Mouse (Mus musculus) forebrain, embryonic 10.5 days (tissue): ENCODE results near the gene Rdh16f2. TPM values are rescaled to one million over a fixed set of nuclear protein-coding genes. Genes with fewer than 3 reads are reported as not detected.

Source experiments
- polyA plus RNA-seq: library from polyadenylated mRNA; unstranded; fragments of >200 nt; fragmentation: Nextera tagmentation; extraction: Ambion mirVana; gene quantifications from 2 replicates; pipeline ENCODE4 v1.2.1, GENCODE M21; 2016

Rdh16f2 gene
- polyA plus RNA-seq, 1 experiment from 2014 or later = not detected

Other genes starting within 250 kb of the Rdh16f2 start
- 66.5 and 67.4 TPM in 2 replicates for gene Lrp1, start 245.3 kb upstream of the Rdh16f2 start, polyA plus RNA-seq
- gene Stat6, start 223.5 kb upstream of the Rdh16f2 start, polyA plus RNA-seq = 7.3 and 7.7 TPM in 2 replicates
- 9.9 and 10.0 TPM in 2 replicates for gene Nemp1, start 199.6 kb upstream of the Rdh16f2 start, polyA plus RNA-seq
- gene Nab2, start 197.9 kb upstream of the Rdh16f2 start, polyA plus RNA-seq = 5.6 and 6.2 TPM in 2 replicates
- gene Myo1a, start 161.3 kb upstream of the Rdh16f2 start, polyA plus RNA-seq = 0.40 and 0.44 TPM in 2 replicates
- not detected in 2 replicates for gene Tac2, start 142.0 kb upstream of the Rdh16f2 start, polyA plus RNA-seq
- gene Zbtb39, start 126.9 kb upstream of the Rdh16f2 start, polyA plus RNA-seq = 4.4 and 5.3 TPM in 2 replicates
- gene Gpr182, start 114.7 kb upstream of the Rdh16f2 start, polyA plus RNA-seq = 0.30 and 0.44 TPM in 2 replicates
- not detected in 2 replicates for gene Rdh1, start 106.8 kb upstream of the Rdh16f2 start, polyA plus RNA-seq
- not detected in 2 replicates for gene Rdh16f1, start 106.7 kb upstream of the Rdh16f2 start, polyA plus RNA-seq
- gene Rdh9, start 90.1 kb upstream of the Rdh16f2 start, polyA plus RNA-seq = 0.15 and 0.20 TPM in 2 replicates
- gene Rdh16, start 65.3 kb upstream of the Rdh16f2 start, polyA plus RNA-seq = not detected in 2 replicates
- gene Rdh19, start 16.5 kb upstream of the Rdh16f2 start, polyA plus RNA-seq = not detected in 2 replicates
- gene Rdh7, start 22.3 kb downstream of the Rdh16f2 start, polyA plus RNA-seq = not detected in 2 replicates
- gene Sdr9c7, start 32.0 kb downstream of the Rdh16f2 start, polyA plus RNA-seq = not detected in 2 replicates
- gene Hsd17b6, start 141.1 kb downstream of the Rdh16f2 start, polyA plus RNA-seq = not detected in 2 replicates
- gene Prim1, start 148.7 kb downstream of the Rdh16f2 start, polyA plus RNA-seq = 123 TPM in 2 replicates
- gene Naca, start 169.1 kb downstream of the Rdh16f2 start, polyA plus RNA-seq = 930 and 977 TPM in 2 replicates
- 733 and 767 TPM in 2 replicates for gene Ptges3, start 192.5 kb downstream of the Rdh16f2 start, polyA plus RNA-seq
- 2,314 and 2,329 TPM in 2 replicates for gene Atp5b, start 216.8 kb downstream of the Rdh16f2 start, polyA plus RNA-seq
- 13.5 and 15.2 TPM in 2 replicates for gene Baz2a, start 225.1 kb downstream of the Rdh16f2 start, polyA plus RNA-seq